Mouse (Mus musculus) urinary bladder, postnatal 4 days (tissue): Measurements from ENCODE around the gene Pithd1.
A peak's percentile ranks its signal among the peaks of the same experiment; 100 is the strongest.
"Not testable (repeated sequence)": the region's sequence is repeated elsewhere in the genome, so short reads cannot be mapped to it uniquely, and the experiment has no call there.

Source experiments
- DNase-seq, 2 experiments: peaks; one replicate each; pipeline ENCODE4 v3.0.0; 2021 to 2022; ENCODE audit warnings: low spot score in 2 of 2

The Pithd1 gene

DNA sequence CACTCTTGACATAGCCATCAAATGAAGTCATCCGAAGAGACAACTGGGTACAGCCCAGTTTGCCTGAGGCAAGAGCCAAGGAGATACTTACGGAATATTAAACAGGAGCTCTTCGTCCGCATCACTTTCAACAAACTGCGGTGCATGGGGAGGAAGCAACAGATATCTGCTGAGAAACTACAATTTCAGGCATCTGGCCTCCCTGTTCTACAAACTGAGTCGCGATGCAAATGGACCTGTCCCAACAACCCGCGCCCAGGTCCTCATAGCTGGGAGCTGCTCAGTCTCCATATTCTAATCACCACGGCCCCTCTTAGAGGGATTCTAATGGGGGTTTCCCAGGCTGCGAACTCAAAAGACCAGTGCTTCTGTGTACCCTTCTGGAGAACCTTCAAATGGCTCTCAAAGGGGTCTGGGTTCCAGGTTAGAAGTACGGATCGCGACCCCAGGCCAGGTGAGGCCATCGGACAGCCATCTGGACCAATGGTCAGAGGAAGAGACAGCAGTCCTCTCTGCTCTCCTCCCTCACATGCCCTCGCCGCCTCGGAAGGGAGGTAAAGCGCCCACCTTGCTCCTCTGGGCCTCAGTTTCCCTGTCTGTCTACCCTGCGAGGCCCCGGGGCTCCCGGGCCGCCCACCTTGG is 642 bp downstream of the Pithd1 start:
- no peak for DNase-seq

DNA sequence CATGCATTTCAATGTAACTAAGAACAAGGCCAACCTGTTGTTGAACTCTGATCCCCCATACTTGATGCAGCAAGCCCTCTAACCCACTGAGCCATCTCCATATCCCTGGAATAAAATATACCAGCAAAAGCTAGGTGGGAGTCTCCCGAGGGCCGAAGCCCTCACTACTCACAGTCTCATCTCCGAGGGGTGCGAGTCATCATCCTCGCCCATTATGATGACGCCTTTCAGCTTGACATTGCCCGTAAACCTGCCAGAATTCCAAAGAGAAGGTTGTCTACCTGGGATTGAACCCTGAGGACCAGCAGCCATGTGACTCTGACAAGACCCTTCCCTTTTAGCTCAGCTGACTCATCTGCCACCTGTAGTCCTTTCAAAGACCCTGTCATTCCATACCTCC is 1.3 kb downstream of the Pithd1 start:
- DNase-seq = no peak

DNA sequence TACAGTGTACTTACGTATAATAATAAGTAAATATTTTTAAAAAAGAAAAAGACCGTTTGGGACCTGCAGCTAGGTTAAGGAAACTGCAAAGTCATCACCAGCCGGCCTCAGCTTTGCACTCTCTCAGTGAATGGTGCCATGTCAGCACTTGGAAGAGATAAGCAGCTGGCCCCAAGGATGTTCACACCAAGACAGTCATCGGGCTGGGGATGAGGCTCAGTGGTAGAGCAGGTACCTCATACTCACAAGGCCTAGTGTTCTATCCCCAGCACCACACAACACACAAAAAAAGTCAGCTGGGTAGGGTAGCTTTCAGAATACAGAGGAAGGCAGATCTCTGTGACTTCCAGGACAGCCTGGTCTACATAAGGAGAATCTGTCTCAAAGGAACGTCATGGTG is 1.9 kb downstream of the Pithd1 start:
- no peak for DNase-seq

DNA sequence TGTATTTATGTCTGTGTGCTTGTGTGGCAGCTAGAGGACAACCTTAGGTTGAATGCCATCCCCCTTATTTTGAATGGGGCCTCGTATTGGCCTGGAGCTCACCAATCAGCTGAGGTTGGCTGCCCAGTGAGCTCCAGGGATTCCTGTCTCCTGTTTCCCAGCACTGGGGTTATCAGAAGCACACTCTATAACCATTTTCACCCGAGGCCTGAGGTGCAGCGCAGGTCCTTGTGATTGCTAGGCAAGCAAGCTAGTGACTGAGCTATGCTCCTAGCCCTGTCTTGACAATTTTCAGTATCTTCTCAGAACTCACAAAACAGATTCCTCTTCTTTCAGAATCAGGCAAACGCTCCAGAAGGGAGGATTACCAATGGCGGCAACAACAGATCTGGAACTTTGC is 2.5 kb downstream of the Pithd1 start:
- no peak for DNase-seq

DNA sequence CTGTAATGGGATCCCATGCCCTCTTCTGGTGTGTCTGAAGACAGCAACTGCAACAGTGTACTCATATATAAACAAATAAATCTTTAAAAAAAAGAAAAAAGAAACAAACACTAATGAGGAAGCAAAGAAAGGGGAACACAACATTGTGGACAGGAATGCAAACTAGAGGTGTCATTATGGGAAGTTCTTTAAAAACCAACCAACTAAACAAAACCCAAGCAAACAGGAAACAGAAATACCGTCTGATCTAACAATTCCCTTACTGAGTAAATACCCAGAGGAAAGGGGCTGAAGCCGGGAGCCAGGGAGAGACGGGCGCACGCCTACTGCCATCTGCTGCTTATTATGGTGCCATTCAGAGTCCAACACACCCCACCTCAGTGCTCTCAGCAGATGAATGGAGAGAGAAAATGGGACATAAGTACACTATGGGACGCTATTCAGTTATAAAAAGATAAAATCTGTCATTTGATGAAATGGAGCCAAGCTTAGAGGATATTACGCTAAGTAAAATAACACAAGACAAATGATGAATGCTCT is 5.5 kb downstream of the Pithd1 start:
- no peak for DNase-seq

DNA sequence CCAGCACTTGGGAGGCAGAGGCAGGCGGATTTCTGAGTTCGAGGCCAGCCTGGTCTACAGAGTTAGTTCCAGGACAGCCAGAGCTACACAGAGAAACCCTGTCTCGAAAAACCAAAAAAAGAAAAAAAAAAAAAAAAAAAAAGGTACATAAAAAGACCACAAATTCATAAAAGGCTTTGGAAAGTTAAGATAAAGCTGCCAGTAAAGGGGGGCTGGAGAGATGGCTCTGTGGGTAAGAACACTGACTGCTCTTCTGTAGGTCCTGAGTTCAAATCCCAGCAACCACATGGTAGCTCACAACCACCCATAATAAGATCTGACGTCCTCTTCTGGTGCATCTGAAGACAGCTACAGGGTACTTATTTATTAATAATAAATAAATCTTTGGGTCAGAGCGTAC is 6.8 kb downstream of the Pithd1 start:
- not testable (repeated sequence) for DNase-seq

DNA sequence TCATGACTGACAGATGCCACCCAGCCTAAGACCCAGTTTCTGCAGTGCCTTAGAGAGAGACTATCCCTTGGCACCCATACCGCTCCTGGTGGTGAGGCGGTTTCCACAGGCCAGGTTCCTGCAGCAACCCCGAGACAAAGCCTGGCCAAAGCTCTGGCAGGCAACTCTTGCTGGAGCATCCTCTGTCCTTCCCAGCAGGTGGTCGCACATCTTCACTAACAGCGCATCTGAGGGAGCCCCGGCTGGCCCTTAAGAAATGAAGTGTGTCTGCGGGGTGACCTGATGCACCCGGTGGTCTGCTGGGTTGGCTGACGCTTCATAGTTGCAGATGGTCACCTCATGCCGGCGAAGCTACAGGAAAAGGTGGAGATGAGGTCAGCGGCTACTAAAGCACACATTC is 10.9 kb downstream of the Pithd1 start:
- DNase-seq = no peak

DNA sequence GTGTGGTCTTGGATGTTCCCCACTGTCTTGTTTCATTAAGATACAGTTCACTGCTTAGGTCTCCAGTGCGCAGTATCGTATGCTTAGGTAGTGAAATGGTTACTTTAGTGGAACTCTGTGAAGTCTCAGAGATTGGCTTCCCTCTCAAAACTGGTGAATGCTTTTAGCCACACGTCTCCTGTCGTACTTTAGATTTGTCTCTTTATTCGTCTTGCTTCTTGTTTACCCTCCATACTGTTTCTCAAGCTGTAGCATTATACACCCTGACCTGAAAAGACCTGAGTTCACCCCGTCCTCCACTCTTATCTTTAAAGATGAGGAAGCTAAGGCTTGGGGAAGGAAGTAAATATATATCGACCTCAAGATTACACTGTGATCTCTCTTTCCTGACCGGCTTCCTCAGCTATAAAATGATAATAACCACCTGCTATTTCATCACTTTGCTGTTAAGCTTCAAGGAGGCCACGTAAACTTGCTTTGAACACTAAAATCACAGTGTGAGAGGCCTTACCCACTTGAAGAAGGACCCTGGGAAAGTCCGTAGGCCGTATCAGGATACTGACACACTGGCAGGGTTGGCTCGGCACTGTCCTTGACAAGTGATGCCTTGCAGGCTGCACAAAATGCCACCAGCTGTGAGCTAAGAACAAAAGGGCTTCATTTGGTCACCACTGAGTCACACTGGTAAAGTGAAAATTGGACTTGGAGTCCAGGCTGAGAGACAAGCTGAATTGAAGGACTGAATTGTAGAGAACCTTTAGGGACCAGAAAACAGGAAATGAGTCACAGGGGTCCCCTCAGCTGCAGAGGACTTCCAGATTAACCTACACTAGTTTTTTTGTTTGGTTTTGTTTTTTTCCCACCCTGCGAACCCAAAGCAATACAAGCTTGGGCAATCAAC is 13.9 kb downstream of the Pithd1 start:
- no peak for DNase-seq

DNA sequence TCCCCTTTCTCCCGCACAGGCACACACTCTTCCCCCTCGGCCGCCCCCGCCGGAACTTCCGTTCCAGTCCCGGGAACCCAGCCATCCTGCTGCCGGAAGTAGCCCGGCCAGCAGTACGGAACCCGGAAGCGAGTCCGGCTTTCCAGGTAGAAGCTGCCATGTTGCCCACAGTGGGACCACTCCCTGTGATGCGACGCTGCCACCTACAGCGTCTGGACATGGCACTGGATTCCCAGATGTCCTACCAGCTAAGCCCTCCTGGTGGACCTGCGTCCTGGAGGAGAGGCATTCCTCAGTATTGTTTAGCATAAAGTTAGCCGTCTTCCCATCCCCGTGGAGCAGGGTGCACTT is 14.5 kb downstream of the Pithd1 start, which contains the start of gene Lypla2:
Lypla2 (minus strand) TSS at position 71 of the 351 bp plus-strand sequence.
- DNase-seq = peak; percentile 86 to 91

DNA sequence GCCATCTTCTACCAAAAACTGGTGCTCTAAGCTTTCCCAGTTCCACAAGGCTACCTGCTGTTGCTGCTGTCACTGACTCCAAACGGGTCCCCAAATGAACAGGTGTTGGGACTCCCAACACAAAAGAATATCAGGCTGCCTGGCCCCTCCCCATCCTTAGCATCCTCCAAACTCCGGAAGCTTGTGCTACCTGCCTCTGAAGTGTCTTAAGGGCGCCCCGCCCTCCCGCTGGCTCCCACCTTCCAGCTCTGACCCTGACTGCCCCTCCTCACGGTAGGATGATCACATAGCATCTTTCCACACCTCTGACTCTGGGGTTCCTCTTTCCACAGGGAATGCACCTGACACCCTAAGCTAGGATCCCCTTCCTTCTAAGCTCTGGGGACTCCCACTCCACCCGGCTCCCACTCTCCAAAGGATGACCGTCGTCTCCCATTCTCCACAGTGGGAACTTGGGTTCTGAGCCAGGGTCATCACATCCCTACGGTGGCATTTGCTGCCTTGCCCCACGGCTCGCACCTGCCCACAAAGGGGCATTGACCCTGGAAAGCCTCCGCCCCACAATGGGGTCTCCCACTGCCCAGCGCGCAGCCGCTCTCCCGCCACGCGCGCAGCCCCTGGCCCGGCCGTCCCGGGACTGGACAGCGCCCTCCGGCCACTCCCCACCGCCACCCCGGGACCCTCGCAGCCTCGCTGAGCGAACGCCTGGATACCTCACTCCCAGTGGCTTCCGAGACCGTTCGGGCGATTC is 15.1 kb downstream of the Pithd1 start:
- DNase-seq = no peak

DNA sequence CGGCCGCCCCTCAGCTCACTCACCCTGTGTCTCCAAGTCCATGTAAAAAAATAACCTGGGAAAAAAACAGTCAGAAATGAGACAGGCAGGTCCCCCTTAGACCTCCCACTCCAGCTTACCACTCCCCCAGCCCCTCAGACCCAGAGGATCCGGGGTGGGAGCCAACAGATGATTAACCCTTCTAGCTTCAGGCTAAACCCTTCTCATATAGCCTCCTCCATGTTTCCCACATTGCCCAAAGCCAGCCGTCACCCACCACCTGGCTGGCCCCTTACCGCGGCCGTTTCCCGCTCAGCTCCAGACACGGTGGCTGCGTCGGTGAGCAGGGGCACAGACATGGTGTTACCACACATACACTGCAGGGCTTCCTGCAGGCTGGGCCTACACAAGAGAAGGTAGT is 16.5 kb downstream of the Pithd1 start:
- DNase-seq = no peak

DNA sequence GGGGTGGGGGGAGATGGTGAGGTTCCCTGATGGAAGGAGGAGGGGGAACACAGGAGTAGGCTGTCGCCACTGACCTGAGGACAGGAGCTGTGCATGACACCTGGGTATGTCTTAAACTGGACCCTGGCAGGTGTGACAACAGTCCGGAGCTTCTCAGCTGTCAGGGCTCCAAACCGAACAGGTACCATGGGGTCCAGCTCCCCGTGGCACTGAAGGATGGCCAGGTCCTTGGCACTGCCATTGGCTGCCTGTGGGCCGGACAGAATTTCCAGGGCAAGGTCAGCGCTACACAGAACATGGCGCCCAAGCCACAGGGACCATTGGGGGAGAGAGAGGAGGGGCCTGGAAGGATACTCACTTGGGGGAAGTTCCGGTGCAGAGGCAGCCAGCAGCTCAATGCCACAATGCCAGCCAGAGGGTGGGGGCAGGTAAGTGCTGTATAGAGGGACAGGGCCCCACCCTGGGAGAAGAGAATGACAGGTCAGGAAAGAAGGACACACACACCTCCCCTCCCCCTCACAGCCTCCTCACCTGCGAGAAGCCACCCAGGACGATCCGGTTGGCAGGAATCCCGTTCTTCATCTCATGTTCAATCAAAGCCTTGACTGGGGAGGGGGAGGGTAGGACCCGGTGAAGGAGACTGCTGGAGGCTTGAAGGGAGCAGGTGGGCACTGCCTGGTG is 17.9 kb downstream of the Pithd1 start:
- no peak for DNase-seq

DNA sequence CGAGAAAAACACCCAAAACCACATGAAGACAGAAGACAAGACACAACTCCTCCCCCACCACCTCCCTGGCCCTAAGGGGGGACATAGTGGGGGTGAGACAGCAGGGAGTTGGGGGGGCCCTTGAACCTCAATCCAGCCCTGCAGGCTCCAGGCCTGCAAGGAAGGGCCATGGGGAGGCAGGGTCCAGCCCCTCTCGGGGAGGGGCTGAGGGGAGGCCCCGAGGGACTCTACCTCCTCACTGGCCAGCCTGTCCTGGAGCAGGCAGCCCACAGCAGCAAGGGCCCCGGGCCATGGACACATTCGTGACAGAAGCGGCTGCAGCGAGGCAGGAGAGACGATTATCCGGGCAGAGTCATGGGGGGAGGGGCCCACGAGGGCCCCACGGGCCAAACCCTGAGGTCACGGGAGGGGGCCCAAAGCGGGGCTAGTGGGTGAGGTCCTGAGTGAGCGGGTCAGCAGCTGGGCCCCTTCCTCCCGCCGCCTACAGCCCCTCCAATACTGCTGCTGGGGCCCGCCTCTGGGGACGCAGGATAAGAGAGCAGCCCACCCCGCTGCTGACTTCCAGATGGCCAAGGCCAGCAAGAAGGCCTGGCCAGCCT is 18.7 kb downstream of the Pithd1 start:
- no peak for DNase-seq

DNA sequence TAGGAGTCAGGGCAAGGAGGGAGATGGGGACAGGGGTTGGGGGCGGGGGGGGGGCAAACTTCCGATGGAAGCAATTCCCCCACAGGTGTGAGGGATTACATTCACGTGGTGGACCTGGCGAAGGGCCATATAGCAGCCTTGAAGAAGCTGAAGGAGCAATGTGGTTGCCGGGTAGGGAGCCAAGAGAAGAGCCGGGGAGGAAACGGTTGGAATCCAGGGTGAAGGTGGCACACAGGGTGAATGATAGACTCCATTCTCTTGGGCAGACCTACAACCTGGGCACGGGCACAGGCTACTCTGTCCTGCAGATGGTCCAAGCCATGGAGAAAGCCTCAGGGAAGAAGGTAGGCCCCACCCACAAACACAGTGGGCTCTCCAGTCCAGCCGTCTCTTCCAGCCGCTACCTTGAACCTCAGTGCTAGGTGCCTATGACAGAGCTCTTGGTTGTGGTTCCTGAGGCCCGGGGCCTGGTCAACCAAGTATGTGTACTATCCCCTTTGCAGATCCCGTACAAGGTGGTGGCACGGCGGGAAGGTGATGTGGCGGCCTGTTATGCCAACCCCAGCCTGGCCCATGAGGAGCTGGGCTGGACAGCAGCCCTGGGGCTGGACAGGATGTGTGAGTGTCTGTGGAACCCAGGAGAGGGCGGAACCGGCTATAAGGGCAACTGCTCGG is 19.8 kb downstream of the Pithd1 start:
- DNase-seq = no peak

DNA sequence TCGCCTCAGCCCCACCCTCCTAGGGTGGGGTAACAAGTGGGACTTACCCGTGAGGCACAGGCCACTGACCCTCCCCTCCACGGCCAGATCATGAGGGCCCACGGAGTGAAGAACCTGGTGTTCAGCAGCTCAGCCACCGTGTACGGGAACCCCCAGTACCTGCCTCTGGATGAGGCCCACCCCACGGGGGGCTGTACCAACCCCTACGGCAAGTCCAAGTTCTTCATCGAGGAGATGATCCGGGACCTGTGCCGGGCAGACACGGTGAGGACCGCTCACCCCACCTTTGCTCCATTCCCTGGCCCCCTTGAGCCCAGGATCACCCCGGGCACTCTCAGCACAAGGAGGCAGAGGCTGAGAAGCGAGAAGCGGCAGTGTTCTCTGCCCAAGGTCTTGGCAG is 20.8 kb downstream of the Pithd1 start:
- DNase-seq = no peak

DNA sequence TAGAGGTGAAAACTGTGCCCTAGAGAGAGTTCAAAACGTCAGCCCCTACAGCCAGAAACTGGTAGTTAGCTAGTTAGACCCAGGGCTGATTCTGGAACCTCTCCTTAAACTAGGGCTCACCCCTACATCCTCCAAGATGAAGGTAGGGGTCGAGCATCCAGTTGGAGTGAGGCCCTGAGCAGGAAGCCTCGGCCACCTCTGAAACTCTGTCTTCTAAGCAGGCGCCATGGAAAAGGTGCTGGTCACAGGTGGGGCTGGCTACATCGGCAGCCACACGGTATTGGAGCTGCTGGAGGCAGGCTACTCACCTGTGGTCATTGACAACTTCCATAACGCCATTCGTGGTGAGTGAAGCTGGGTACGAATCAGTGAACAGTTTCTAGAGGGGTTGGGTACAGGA is 22.0 kb downstream of the Pithd1 start:
- DNase-seq = no peak

DNA sequence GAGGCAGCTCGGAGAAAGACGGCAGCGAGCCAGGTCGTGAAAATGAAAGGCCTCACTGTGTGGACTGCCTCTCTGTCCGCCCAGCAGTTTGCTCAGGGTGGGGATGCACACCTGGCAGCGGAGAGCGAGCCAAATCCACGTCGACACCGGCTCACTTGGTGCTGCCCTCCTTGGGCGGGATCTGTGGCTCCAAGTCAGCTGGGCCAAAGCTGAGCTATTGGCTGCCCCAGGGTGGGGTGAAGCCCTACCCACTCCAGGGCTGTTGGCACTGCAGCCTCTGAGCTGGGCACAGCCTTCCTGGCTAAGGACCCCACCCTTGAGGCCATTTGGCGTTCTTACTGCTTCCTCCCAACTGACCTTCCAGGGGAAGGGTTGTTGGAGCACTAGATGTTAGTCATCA is 22.6 kb downstream of the Pithd1 start:
- DNase-seq = peak in 1 of 2 experiments; percentile 55

DNA sequence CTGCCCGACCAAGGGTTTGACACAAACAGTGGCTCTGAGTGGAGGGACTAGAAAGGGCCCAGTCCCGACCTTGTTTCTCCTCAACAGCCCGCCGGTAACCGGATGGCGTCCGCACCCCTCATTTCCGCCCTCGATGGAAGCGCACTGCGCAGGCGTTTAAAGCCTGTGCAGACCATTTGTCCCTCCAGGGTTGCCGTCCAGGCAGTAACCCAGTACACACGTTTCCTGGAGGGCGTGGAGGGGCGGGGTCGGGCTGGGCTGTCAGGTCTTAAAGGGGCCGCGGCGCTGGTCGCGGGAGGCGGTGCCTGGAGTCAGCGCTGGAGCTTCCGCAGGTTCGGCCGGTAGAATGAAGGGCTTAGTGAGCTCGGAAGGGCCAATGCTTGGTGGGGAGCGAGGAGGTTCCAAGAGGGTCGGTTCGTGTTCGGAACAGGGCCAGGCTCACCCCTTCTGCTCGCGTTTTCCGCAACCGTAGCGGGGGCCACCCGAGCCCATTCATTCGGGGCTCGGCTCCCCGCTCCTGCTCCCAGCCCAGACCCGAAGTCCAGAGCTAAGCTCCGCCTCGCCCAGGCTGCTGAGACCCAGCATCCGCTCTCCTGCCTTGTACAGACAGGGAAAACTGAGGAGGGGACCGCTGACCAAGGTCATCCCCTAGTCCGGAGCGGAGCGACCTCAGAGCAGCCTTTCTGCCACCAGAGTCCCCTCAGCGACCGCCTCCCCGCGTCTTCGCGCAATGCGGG is 23.4 kb downstream of the Pithd1 start, which contains the start of gene Gale:
Gale (plus strand) TSS at position 271 of the 737 bp plus-strand sequence.
- peak; percentile 90 to 95 for DNase-seq

DNA sequence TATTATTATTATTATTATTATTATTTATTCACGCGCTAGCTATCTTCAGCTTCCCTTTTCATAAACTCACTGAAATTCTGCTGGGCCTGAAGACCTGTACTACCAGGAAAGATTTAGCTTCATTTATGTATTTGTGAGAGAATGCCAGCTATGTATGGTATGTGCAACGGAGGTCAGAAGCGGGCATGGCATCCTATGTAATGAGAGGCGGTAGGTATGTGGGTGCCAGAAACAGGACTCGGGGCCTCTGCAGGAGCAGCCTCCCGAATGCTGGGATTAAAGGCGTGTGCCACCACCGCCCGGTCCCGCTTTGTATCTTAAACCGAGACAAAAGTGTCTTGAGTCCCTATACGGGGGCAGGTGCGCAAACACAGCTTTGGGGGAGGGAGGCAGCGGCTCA is 24.1 kb downstream of the Pithd1 start:
- DNase-seq = no peak

DNA sequence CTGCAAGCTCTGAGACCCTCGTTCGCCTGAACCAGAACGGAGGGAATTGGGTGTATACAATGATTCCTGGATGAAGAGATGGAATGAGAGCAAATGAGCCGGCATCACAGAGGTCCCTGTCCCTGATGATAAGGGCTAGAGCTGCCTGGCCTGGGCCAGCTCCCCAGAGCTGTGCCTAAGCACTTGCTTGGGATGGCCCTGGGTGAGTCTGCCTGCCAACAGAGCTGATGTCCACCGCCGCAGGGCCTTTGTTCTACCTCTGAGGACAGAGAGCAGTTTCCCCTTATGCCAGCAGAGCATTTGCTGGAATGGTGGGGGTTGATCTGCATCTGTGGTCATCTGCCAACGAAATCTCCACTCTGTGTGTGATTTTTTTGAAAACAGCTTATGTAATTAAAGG is 24.9 kb downstream of the Pithd1 start:
- no peak for DNase-seq
